Mouse (Mus musculus) limb, embryonic 14.5 days (tissue): Measurements from ENCODE around the gene Hoxc9. TPM values are rescaled to one million over a fixed set of nuclear protein-coding genes. Genes with fewer than 3 reads are reported as not detected.

Experiments used
- ATAC-seq: fragments of 200-750 bp; cut with Nextera tagmentation; 2 replicates; pipeline ENCODE4 v1.8.0; 2017; ENCODE audit warnings: low read depth, moderate number of reproducible peaks, moderate TSS enrichment; ENCODE audit not compliant: low FRiP score
- DNase-seq: peaks from one replicate; pipeline ENCODE4 v3.0.0-alpha.2; 2015; ENCODE audit warnings: low spot score
- H3K27ac ChIP-seq: fragments of 300-500 bp; sonication (generic); replicated peaks from 2 replicates; pipeline ENCODE4 v1.5.1; 2014; ENCODE audit warnings: low read depth, mild to moderate bottlenecking, low read length, moderate library complexity, mixed read lengths
- H3K27me3 ChIP-seq: fragments of 300-500 bp; sonication (generic); 2 replicates; pipeline ENCODE4 v1.6.1; 2014; ENCODE audit warnings: low read length, mixed read lengths; ENCODE audit not compliant: control insufficient read depth, insufficient read depth
- H3K36me3 ChIP-seq: fragments of 300-500 bp; sonication (generic); 2 replicates; pipeline ENCODE4 v1.6.1; 2014; ENCODE audit warnings: mild to moderate bottlenecking, low read length, moderate library complexity, mixed read lengths; ENCODE audit not compliant: control insufficient read depth, insufficient read depth
- H3K4me1 ChIP-seq: fragments of 300-500 bp; sonication (generic); 2 replicates; pipeline ENCODE4 v1.6.1; 2014; ENCODE audit warnings: antibody characterized with exemption, low read length, mixed read lengths; ENCODE audit not compliant: control insufficient read depth, insufficient read depth
- H3K4me2 ChIP-seq: fragments of 300-500 bp; sonication (generic); replicated peaks from 2 replicates; pipeline ENCODE4 v1.6.1; 2014; ENCODE audit warnings: low read depth, mild to moderate bottlenecking, low read length, moderate library complexity; ENCODE audit not compliant: severe bottlenecking
- H3K4me3 ChIP-seq: fragments of 300-500 bp; sonication (generic); replicated peaks from 2 replicates; pipeline ENCODE4 v1.5.1; 2014; ENCODE audit warnings: low read length
- H3K9ac ChIP-seq: fragments of 300-500 bp; sonication (generic); 2 replicates; pipeline ENCODE4 v1.6.1; 2014; ENCODE audit warnings: mild to moderate bottlenecking, low read depth, low read length, moderate library complexity; ENCODE audit not compliant: severe bottlenecking
- H3K9me3 ChIP-seq: fragments of 300-500 bp; sonication (generic); 2 replicates; pipeline ENCODE4 v1.6.1; 2016; ENCODE audit warnings: low read length; ENCODE audit not compliant: control insufficient read depth
- POLR2A ChIP-seq: fragments of 200-500 bp; IDR thresholded peaks from 2 replicates; pipeline ENCODE4 v1.8.0; 2012; ENCODE audit warnings: inconsistent platforms, mild to moderate bottlenecking, moderate library complexity, borderline replicate concordance; ENCODE audit not compliant: insufficient read depth, insufficient read length; ENCODE audit errors: extremely low read depth
- WGBS: fragments of 180-500 bp; shearing (Covaris S2); extraction: QIAGEN DNeasy Blood & Tissue Kit; methylation state at CpG from one replicate; pipeline ENCODE4 v1.1.7; 2014; 5-methylcytosine and 5-hydroxymethylcytosine counted together
- polyA plus RNA-seq, 2 experiments: library from polyadenylated mRNA; depleted of rRNA in 1 of 2; stranded (reverse) in 1 of 2; unstranded in 1 of 2; fragments of >200 nt; fragmentation: Nextera tagmentation in 1 of 2; extraction: Ambion mirVana in 1 of 2; gene quantifications; 2 replicates each; pipeline versions ENCODE4 v1.2.1 to v1.2.3; 2012 to 2014

Hoxc9 gene
- polyA plus RNA-seq, 2 experiments: 1.1 to 2.1 TPM

- Histone ChIP-seq H3K9ac (0 out of 2 replicates have a peak overlapping the region, but pooled peaks have one; percentile 13), H3K9me3 (no peaks in the 10 kb centered on the region), H3K27me3 (peaks cover 94% of the 10 kb centered on the region), H3K4me1 (peaks cover 9% of the 10 kb centered on the region), H3K4me3 (no peak overlapping the region), H3K36me3 (no peaks in the 10 kb centered on the region), H3K27ac (no peak overlapping the region), H3K4me2 (peak overlapping the region; percentile 25; the same call in 1 of the 2 replicates)
- TF ChIP-seq POLR2A: no peak
- ATAC-seq: no peak
- DNase-seq: no peak
- WGBS: 5% methylated on average over 13 of the region's 13 CpGs
Measured at GRCm38 (mm10) chr15:102978615-102979515, 2.6 kb downstream of the Hoxc9 start.

DNA sequence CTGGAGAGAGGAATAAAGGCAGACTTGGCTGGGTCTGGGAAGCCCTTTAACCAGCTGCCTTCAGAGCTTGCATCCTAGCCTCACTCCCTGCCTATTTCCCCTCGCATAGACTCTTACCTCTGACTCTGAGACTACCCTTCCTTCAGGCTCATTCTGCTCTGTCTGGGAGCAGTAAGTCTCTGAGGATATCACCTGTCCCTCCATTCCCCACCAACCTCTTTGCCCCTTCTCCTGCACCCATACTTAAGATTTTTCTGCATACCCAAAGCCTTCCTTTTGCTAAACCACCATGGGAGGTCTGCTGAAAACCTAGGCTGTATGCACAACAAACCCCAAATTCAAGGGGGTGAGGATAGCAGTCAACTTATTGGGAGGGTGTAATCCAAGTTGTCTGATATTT lies 3.7 kb downstream of the Hoxc9 start:
- ATAC-seq: no peak
- 0% methylated on average over 1 of the region's 1 CpGs for WGBS
- H3K27ac ChIP-seq: no peak overlapping the region
- H3K4me2 ChIP-seq: no peak overlapping the region
- no peak overlapping the region for H3K4me3 ChIP-seq
- H3K36me3 ChIP-seq: no peaks in the 10 kb centered on the region
- no peak overlapping the region for H3K9ac ChIP-seq
- H3K9me3 ChIP-seq: no peaks in the 10 kb centered on the region
- DNase-seq: no peak
- peaks cover 9% of the 10 kb centered on the region for H3K4me1 ChIP-seq
- no peak for TF ChIP-seq POLR2A
- peaks cover 95% of the 10 kb centered on the region for H3K27me3 ChIP-seq

GRCm38 (mm10) chr15:102980352-102980751 lies 4.1 kb downstream of the Hoxc9 start:
- peaks cover 95% of the 10 kb centered on the region for H3K27me3 ChIP-seq
- 3% methylated on average over 11 of the region's 11 CpGs for WGBS
- H3K4me1 ChIP-seq: peaks cover 9% of the 10 kb centered on the region
- H3K9ac ChIP-seq: no peak overlapping the region
- no peak for ATAC-seq
- no peak overlapping the region for H3K27ac ChIP-seq
- TF ChIP-seq POLR2A: no peak
- no peaks in the 10 kb centered on the region for H3K9me3 ChIP-seq
- no peaks in the 10 kb centered on the region for H3K36me3 ChIP-seq
- peak overlapping the region; percentile 62; the same call in 1 of the 2 replicates for H3K4me2 ChIP-seq
- peak overlapping the region; percentile 42; the same call in 1 of the 2 replicates for H3K4me3 ChIP-seq
- DNase-seq: no peak

- Histone ChIP-seq H3K4me3 (peak overlapping the region; percentile 42), H3K27me3 (peaks cover 95% of the 10 kb centered on the region), H3K4me1 (peaks cover 9% of the 10 kb centered on the region), H3K4me2 (peak overlapping the region; percentile 62), H3K27ac (no peak overlapping the region), H3K36me3 (no peaks in the 10 kb centered on the region), H3K9me3 (no peaks in the 10 kb centered on the region), H3K9ac (peak overlapping the region; percentile 53; the same call in 1 of the 2 replicates)
- ATAC-seq: no peak
- DNase-seq: no peak
- no peak for TF ChIP-seq POLR2A
- WGBS: 1% methylated on average over 14 of the region's 14 CpGs
Measured at GRCm38 (mm10) chr15:102980912-102981311, 4.7 kb downstream of the Hoxc9 start.

- Histone ChIP-seq H3K4me3 (peak overlapping the region; percentile 42), H3K4me2 (peak overlapping the region; percentile 62), H3K27me3 (peaks cover 97% of the 10 kb centered on the region), H3K36me3 (no peaks in the 10 kb centered on the region), H3K9me3 (no peaks in the 10 kb centered on the region), H3K9ac (peak overlapping the region; percentile 53), H3K4me1 (peaks cover 8% of the 10 kb centered on the region), H3K27ac (peak overlapping the region; percentile 50; the same call in 1 of the 2 replicates)
- under 1% methylated on average over 83 of the region's 88 CpGs for WGBS
- no peak for TF ChIP-seq POLR2A
- DNase-seq: peak; percentile 75
- ATAC-seq: 0 out of 2 replicates have a peak, but pooled peaks have one; percentile 32
Measured at GRCm38 (mm10) chr15:102981379-102982288, 5.4 kb downstream of the Hoxc9 start.
